Mouse (Mus musculus) olfactory bulb, adult 2 months (tissue): Measurements from ENCODE around the gene Pofut2.
"Not testable (repeated sequence)": the region's sequence is repeated elsewhere in the genome, so short reads cannot be mapped to it uniquely, and the experiment has no call there.

Source experiments
- CTCF ChIP-seq: fragments of 200-500 bp; IDR thresholded peaks from 2 replicates; pipeline ENCODE4 v1.5.1; 2012; ENCODE audit warnings: low read depth, mild to moderate bottlenecking, low read length, moderate library complexity; ENCODE audit not compliant: insufficient read depth
- POLR2A ChIP-seq: fragments of 200-500 bp; IDR thresholded peaks from 2 replicates; pipeline ENCODE4 v1.6.1; 2012; ENCODE audit warnings: mild to moderate bottlenecking, low read depth, low read length, moderate library complexity; ENCODE audit not compliant: insufficient read depth

DNA sequence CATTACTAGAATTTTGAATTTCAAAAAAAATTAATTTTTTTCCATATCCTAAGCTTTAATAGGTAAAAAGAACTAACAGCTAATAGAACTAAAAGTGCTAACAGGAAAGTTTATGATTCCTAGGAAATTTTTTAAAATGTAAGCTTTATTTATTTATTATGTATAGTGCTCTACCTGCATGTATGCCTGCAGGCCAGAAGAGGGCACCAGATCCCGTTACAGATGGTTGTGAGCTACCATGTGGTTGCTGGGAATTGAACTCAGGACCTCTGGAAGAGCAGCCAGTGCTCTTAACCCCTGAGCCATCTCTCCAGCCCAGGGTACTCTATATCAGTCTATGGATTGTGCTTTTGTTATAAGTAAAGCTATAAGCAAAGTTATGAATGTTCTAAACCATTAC, 23.1 kb downstream of the Pofut2 start:
- not testable (repeated sequence) for TF ChIP-seq CTCF, POLR2A
